Mouse (Mus musculus) liver, postnatal 0 days (tissue): ENCODE measurements at regions not wholly inside any gene's neighbourhood (a gene's known extent, or its start where the extent isn't known, plus 50 kb on each side); places are given as distances from the start of the nearest gene placed in this dataset.

Source experiments
- CTCF ChIP-seq: sonication (generic); IDR thresholded peaks from 2 replicates; pipeline ENCODE4 v1.5.1; 2016; ENCODE audit warnings: antibody characterized with exemption, low read depth
- EP300 ChIP-seq: IDR thresholded peaks from 2 replicates; pipeline ENCODE4 v1.6.1; 2016; ENCODE audit warnings: antibody characterized with exemption, low read depth, mild to moderate bottlenecking

DNA sequence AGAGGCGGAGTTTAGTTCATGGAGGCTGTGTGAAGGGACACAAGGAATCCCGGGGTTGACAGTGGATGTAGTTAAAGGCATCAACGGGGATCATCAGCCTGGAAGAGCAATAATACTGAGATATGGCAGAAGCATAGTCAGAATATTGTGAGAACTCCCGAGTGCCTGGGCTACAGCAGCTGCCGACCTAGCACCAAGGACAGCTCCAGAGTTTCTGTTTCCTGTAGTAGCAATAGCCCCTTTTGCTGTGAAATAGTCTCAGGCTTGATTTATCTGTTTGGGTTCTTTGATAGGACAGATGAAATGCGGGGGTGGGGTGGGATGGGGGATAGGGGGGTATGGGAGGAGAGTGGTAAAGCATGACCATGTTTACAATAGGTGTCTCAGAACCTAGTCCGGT, 131.8 kb downstream of the Adra2a start:
- no peak for TF ChIP-seq EP300
- TF ChIP-seq CTCF = no peak
